Mouse (Mus musculus) heart, postnatal 4 days (tissue): ENCODE measurements around the gene Lrig1. TPM values are rescaled to one million over a fixed set of nuclear protein-coding genes. Genes with fewer than 3 reads are reported as not detected.

Experiments
- DNase-seq: peaks from one replicate; pipeline ENCODE4 v3.0.0; 2021
- total RNA-seq, 2 experiments: library from RNA; stranded (reverse); gene quantifications; 2 replicates each; pipeline ENCODE4 v1.2.3; 2021

The Lrig1 gene
- total RNA-seq, 2 experiments from 2014 or later: 25.0 to 26.9 TPM

GRCm38 (mm10) chr6:94647574-94648430 lies 52.2 kb downstream of the Lrig1 start:
- DNase-seq: peak; percentile 79

GRCm38 (mm10) chr6:94646902-94647301 lies 53.1 kb downstream of the Lrig1 start:
- DNase-seq: no peak

GRCm38 (mm10) chr6:94646274-94646863 lies 53.6 kb downstream of the Lrig1 start:
- DNase-seq: no peak

GRCm38 (mm10) chr6:94645723-94646122 lies 54.2 kb downstream of the Lrig1 start:
- DNase-seq: no peak

- no peak for DNase-seq
These were observed 55.3 kb downstream of the Lrig1 start for GRCm38 (mm10) chr6:94644641-94645040.

- DNase-seq: no peak
These were observed 56.0 kb downstream of the Lrig1 start for GRCm38 (mm10) chr6:94643989-94644388.

GRCm38 (mm10) chr6:94642048-94642447 lies 57.9 kb downstream of the Lrig1 start:
- DNase-seq: no peak

- peak; percentile 49 for DNase-seq
These were observed 59.7 kb downstream of the Lrig1 start for GRCm38 (mm10) chr6:94640297-94640696.

GRCm38 (mm10) chr6:94637024-94637434 lies 62.9 kb downstream of the Lrig1 start:
- no peak for DNase-seq

GRCm38 (mm10) chr6:94635343-94635742 lies 64.6 kb downstream of the Lrig1 start:
- no peak for DNase-seq

GRCm38 (mm10) chr6:94634710-94635109 lies 65.2 kb downstream of the Lrig1 start:
- DNase-seq: no peak

- no peak for DNase-seq
These were observed 65.7 kb downstream of the Lrig1 start for GRCm38 (mm10) chr6:94634274-94634673.

GRCm38 (mm10) chr6:94631779-94632082 lies 68.2 kb downstream of the Lrig1 start:
- no peak for DNase-seq

GRCm38 (mm10) chr6:94631051-94631778 lies 68.7 kb downstream of the Lrig1 start:
- no peak for DNase-seq

- DNase-seq: no peak
These were observed 71.2 kb downstream of the Lrig1 start for GRCm38 (mm10) chr6:94628787-94629186.

GRCm38 (mm10) chr6:94627714-94628595 lies 72.0 kb downstream of the Lrig1 start:
- DNase-seq: peak; percentile 23

- DNase-seq: no peak
These were observed 73.2 kb downstream of the Lrig1 start for GRCm38 (mm10) chr6:94626807-94627206.

GRCm38 (mm10) chr6:94625896-94626295 lies 74.1 kb downstream of the Lrig1 start:
- DNase-seq: no peak

GRCm38 (mm10) chr6:94624543-94624942 lies 75.4 kb downstream of the Lrig1 start:
- DNase-seq: no peak

- peak; percentile 84 for DNase-seq
These were observed 77.0 kb downstream of the Lrig1 start for GRCm38 (mm10) chr6:94622983-94623382.

- peak; percentile 39 for DNase-seq
These were observed 79.1 kb downstream of the Lrig1 start for GRCm38 (mm10) chr6:94620801-94621301.

- DNase-seq: no peak
These were observed 79.7 kb downstream of the Lrig1 start for GRCm38 (mm10) chr6:94620287-94620686.
